Mouse (Mus musculus) layer of hippocampus, adult 9-10 months (tissue): ENCODE results near the gene Zfp53.
A peak's percentile ranks its signal among the peaks of the same experiment; 100 is the strongest.

Source experiments
- DNase-seq: peaks from one replicate; pipeline ENCODE4 v3.0.0; 2022; ENCODE audit warnings: low spot score

Zfp53 gene

DNA sequence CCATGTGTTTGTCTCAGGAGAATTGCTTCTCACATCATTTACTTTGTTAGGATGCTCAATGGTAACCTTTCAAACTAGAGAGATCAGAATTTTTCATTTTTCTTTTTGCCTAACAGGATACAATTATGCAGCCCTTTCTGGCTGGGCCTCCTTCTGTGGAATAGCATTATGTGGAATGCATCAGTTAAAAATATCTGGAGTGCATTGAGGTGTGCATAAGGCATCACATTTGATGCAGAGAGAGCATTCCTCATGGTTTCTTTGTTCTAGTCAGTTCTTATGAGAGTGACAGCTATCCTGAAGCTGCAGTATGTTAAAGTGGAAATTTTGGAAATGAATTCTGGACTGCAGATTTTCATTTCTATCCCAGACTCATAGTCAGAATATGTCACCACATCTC, 37.5 kb downstream of the Zfp53 start:
- DNase-seq = no peak

DNA sequence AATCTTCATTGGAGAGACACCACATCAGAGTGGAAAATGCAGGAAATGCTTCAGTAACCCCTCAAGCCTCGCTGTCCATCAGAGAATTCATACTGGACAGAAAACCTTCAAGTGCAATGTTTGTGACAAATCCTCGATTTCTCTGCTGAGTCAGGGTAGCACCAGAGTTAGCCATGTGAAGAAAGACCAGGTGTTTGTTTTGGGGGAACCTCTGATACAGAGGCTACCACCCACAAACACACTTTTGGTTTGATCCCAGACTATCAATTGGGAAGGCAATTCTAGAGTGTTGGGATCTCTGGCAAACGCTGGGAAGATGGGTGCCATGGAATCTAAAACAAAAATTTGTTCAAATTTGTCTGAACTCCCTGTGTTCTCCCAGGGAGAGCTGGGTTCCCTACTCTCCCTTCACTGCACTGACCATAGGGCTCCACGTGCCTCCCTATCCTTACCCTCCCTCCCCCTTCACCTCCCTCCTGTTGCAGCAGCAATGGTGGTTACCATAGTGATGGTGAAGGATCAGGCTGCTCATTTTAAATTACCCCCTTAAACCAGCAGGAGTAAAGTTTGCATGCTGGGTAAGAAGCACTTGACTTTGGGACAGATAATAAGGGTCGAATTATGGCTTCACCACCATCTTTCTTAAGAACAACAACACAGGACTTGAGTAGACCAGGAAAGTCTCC, 42.0 kb downstream of the Zfp53 start:
- DNase-seq = no peak

DNA sequence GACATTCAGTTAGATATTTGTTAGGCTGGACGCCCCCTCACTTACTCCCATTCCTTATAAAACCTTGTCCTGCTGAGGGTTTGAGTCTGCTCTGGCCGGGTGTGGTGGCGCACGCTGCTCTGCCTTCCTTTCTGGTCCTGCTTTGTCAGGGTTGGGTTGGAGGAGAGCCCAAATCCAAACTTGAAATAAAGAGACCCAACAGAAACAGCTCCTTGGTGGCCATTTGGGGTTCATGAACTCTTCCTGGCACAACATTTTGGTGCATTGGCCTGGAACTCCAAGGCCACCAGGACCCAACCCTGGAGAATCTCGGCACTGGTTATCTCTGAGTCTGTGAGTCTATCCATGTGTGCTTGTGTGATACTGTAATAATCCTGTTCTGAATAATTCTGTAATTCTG, 42.8 kb downstream of the Zfp53 start:
- DNase-seq = no peak

DNA sequence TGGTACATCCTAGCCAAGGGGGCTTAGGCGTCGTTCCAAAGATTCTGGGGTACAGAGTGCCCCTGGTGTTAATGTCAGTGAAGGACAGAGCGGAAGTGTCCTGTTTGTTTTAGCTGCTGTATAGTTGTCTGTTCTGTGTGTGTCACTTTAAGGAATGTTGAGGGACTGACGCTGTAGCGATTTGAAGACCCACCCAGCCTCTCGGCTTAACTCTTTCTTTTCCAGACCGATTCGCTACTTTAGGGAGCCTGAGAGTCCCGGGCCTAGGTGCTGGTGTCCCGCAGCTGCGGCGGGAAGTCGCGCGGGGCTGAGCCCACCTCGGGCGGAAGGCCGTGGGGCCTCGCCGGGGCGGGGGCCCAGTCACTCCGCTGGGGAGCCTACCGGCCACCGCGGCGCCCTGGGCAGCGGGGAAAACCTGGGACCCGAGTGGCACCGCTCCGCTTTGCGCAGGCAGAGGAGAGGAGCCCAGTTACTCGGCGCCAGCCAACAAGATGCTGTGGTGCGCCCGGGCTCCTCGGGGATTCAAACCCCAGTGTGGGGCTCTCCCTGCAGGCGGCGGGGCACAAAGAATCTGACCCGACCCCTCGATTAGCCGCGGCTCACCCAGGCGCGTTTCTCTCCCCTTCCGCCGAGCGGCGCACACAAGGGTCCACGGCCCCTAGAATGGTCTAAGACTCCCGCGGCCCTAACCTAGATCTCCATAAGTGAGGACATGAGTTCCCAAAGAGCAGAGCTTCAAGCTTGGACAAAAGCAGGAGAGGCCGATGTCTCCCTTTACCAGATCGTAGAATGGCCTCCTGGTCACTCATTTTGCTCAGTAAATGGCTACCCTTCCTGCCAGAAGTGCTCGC, 43.5 kb downstream of the Zfp53 start:
- DNase-seq = peak; percentile 71

DNA sequence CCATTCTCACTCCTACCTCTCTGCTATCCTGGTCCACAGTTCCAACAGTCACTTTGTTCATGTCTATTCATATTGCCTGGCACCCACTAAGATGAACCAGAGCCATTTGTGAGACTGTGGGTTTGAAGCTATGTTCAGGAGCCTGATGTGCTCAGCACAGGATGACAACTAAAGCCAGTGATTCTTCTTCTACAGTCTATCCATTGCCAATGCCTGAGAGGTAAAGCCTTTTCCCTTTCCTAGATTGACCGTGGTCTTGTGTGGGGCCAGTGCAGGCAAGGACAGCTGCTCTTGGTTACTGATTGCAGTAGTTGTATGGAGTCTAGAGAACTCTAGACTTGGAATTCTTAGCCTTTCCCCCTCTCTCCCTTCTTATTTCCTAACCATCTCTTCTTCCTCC, 45.2 kb downstream of the Zfp53 start:
- no peak for DNase-seq

DNA sequence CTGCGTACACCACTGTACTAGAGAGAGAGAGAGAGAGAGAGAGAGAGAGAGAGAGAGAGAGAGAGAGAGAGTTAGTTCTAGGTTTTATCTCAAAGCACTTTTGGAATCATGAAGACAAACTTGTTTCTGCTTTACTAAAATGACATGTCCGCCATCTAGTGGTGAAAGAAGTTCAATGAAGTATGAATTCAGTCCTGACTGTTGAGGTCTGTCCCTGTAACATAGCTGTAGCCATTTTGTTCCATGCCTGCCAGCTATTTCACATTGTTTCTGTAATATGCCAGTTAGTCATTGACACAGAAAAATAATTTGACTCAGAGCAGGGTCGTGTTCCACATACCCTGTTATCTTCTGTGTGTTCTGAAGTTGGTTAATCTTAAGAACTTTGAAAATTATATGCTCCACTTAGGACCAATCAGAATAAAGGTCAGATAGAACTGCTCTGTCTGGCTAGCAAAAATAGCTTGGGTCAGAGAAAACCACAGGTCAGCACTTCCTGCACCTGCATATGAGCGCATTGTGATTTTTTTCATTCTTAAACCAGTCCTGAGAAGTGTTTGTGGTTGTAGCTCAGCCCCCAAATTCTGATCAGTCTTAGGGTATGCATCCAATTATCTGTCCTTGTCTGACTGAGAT, 45.8 kb downstream of the Zfp53 start:
- peak; percentile 88 for DNase-seq

DNA sequence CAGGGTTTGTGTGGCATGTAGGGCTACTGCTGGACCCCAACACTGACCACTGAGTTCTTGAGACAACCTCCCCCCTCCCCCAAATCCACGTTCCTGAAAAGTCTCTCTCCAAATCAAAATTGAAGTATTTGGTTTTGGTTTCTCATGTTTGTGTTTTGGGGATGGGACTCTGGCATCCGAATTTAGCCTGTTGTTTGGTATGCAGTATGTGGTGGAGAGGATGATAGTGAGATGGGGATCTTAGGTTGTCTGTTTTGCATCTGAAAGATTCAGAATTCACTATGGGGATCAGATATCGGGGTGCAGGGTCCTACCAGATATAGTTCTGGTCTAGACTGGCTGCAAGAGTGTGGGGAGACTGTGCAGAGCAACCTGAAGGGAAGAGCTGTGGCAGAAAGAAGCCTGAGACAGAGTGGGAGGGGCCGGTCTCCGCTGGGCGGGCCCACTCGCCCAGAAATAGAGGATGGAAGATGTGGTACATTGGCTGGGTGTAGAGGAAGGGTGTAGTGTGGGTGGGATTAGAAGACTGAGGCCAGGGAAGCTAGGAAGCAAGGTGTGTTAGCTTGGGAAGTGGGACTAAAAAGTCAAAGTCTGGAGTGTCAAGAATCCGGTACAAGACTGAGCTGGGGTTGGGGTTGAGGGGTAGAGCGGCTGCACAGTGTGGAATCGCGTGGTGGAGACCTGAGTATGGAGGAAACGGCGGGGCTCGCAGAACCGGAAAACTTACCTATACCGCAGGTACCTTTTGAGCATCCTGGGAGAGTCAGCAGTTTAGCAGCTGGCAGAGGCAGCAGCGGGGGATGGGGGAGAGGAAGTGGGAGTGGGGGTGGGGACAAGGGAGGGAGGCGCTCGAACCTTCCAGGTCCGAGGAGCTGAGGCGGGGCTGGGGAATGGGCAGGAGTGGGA, 46.6 kb downstream of the Zfp53 start, which contains the start of gene Zfp52:
TSS of gene Zfp52 (plus strand) at position 444 of the 906 bp plus-strand sequence.
- DNase-seq = no peak

DNA sequence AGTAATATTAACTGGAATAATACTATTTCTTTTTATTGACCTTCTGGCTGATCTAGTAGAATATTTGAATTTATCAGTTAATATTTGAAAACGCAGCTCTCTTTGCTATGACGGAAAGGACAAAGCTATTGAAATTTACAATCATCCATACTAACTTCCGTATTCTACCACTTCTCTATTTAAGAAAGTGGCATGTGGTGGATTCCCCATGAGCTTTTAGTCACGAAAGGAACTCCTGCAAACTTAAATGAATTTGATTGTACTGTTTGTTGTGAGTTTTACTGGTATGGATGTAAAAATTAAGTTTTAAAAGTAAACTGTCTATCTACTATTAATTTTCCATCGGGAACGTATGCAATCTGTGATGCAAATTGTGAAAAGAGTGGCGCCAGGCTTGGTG, 47.3 kb downstream of the Zfp53 start:
- no peak for DNase-seq

DNA sequence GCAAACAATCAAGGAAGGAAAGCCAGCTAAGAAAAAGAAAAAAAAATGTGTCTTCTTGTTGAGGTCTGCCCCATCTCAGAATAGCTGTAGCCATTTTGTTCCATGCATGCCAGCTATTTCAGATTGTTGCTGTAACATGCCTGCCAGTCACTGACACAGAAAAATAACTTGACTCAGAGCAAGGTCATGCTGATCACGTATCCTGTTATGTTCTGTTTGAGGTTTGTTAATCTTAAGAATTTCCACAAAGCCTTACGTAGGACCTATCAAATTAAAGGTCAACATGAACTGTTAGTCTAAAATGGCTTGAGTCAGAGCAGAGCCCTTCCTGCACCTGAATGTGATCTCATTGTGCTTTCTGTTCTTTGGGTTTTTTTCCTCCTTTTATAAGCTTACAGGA, 47.9 kb downstream of the Zfp53 start:
- no peak for DNase-seq

DNA sequence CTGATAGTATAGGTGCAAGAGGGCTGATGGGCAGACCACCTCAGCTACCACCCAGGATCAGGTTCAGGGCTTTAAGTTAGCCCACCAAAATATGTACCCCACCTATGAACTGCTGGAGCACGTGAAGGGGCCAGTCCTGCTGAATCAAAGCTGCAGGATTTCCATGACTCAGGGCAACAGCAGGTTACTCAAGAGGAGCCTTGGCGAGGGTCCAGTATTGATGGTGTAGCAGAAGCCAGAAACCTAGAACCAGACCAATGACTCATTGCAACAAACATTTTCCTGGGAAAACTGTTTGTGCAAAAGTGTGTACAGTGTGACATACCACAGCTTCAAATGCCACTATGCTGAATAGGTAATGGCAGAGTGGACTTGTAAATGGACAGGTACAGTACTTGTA, 69.0 kb downstream of the Zfp53 start:
- no peak for DNase-seq
